Mouse (Mus musculus): ENCODE results near the gene Gars.

Gars gene

DNA sequence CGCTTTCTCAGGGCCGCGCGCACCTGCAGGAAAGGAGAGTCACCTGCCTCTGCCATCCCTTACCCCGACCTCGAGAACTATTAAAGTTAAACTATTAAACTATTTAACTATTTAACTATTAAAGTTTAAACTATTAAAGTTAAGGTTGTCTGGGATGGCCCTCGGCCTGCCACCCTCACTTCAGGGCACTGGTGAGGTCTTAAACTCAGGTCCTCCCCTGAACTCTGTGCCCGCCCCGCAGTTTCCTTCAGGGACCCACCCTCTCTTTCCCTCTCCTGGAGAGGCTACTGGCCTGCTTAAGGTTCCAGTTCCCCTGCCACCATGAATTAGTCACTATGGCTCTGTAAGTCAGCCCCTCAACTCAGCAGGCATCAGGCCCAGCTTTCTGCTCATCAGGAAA lies 53.6 kb downstream of the Gars start:
- DNase-seq (ENCODE audit: low read depth in 1 of 2, low spot score in 2 of 2), result no peak

DNA sequence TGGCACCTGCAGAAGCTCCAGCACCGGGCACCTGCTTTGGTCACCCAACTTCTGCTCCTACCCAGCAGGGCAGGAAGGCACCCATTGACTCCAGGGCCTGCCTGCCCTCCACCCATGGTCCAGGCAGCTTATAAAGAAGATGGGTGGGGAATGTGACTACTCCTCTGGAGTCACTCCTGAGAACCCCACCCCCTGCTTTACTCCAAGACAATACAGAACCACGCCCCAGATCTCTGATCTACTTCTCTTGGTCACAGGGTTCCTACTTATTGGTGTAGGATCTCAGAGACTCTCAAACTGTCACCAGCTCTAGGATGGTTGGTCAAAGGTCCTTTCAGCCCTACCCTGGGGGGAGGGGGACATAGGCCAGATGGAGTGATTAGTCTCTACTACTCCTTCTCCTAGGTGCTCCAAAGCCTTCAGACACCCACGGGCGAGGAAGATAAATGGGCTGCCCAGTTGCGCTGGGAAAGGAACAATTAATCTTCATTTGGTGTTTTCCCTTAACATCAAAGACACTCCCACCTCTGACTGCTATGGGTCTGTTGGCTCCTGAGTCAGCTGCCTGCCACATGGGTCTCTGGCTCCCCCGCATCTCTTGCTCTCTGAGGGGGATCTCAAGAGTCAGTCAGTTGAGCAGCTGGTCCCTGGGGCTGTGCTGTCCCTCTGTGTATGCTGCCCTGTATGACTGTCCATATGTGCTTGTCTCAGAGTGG lies 55.8 kb downstream of the Gars start:
- DNase-seq (ENCODE audit: low read depth in 1 of 2, low spot score in 2 of 2), result no peak

DNA sequence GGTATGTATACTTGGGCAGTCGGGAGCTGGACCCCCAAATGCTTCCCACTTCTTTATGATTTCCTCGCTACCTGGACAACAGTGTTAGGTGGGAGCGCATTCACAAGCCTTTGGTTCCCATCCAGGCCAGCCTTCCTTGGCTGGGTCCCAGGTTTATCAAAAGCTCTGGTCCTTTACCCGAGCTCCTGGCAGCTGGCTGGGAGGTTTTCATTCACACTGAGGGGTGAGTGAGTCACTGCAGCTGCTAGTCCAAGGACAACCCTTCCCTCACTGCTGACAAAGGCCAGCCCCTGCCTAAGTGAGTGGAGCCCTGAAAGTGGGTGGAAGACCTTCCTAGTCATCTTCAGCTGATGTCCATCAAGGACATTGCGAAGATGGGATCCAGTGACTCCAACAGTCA lies 60.2 kb downstream of the Gars start:
- no peak for DNase-seq (ENCODE audit: low read depth in 1 of 2, low spot score in 2 of 2)

DNA sequence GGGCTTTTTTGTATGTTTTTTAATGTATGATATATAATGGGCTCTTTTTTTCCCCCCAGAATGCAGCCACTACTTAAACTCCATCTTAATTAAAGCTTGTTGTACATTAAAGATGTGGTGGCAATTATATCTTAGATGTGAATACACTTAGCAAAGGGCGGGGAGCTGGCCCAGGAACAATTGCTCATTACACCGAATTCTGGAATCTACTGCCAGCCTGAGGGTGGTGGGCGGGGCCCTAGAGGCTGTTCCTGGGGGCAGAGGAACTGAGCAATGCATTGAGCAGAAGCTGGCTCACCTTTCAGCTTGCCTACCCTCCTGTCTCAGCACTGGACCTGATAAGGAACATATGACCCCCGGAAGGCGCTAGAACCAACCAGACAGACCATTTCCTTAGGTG lies 60.8 kb downstream of the Gars start:
- no peak for DNase-seq (ENCODE audit: low read depth in 1 of 2, low spot score in 2 of 2)

DNA sequence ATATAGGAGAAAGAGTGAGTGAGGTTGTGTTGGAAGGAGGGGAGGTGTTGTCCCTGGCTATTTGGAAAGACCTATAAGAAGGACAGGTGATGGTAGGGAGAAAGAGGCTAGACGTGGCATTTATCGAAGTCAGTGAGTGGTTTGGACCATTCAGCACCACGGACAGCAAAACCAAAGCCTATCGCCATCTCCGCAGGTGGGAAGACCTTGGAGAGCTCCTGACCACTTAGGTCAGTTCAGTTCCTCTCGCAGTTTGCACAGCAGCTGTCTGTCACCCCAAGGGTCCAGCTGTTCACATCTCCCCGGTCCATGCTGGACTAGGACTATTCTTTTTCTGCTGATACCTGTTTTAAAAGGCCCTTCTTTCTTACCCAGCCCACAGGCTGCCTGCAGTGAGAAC lies 70.6 kb downstream of the Gars start:
- no peak for DNase-seq (ENCODE audit: low read depth in 1 of 2, low spot score in 2 of 2)

DNA sequence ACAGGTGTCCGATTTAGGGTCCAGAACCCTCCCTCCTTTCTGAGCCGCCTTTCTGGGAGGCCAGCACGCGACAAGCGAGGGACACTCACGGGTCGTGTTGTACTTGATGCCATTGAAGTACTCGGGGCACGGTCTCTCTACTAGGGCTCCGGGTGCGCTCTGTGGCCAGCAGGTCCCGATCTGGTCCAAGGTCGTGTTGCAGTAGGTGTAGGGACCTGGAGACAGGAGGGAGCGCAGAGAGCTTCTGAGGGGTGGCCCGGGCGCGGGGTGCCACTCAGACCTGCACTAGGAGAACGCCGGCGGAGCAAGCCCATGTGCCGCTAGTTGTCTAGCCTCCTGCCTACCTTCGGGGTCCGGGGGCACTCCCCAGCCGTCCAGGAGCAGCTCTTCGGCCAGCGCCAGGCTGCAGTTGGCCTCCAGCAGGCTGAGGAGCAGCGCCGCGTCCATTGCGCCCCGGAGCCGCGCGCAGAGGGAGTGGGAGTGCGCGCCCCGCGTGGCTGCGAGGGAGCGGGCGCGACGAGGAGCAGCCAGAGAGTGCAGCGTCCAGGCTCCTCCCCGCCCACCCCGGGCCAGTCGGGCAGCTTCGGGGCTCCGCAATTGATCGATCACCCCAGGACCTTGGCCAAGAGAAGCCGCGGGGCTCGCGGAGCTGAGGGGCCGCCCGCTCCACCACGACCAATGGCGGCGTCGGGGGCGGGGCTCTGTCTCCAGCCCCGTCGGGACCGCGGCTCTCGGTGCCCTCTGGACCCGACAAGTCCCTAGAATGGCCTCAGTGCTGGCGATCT lies 79.7 kb downstream of the Gars start:
- DNase-seq (ENCODE audit: low read depth in 1 of 2, low spot score in 2 of 2), result no peak

DNA sequence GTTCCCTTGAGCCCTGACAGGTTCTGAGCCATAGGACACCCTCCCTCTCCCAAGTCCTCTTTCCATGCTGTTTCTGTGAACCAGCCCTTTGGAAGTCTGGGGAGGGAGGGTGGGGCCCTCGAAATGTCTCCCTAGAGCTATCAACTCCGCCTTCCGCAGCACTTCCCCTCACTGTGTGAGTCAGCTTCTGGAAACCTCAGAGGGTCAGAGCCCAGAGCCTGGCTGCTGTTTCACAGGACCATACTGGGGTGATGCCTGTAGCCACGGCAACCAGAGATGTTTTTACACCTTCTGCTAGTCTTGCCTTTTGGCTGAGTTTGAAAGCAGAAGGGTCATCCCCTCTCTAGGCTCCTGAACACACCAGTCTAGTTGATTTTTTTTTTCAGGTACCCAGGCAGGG lies 85.2 kb downstream of the Gars start:
- no peak for DNase-seq (ENCODE audit: low read depth in 1 of 2, low spot score in 2 of 2)

DNA sequence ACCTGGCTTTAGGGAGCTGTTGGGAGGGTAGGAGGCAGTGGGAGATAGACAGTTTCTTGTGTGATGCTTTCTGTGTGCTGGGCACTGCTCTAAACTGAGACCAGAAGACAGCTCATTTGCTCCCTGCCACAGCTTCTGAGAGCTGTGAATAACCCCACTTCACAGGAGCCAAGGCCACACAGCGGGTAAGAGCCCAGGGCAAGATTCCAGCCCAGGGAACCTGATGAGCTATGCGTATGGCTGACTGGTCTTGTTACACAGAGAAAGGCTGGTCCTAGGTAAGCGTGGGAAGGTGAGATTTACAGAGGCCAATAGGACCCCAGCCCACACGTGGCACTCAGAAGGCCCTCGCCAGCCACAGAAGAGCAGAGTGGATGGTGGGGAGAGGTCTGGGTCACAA lies 88.8 kb downstream of the Gars start:
- DNase-seq (ENCODE audit: low read depth in 1 of 2, low spot score in 2 of 2), result no peak

DNA sequence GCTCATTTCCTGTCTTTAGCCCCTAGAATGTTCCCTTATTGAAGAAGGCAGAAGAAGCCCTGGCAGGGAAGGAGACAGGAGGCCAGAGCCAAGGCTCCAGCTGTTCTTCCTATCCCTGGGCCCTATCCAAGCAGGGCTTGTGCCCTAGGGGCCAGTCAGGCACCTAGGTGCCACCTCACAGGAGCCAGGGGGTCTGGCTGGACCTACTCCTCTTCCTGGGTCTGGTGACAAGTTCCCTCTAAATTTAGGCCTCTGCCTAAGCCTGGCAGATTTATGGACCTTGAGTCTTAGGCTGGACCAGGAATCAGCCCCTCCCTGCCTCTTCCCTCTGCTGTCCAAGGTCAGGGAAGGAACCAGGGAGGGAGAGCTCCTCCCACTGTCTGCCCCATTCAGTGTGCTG lies 90.6 kb downstream of the Gars start:
- no peak for DNase-seq (ENCODE audit: low read depth in 1 of 2, low spot score in 2 of 2)

All from monocyte, adult 2 months (primary cell).